ENCODE assay signal across 27 mouse cellular contexts in genomic region chr9:30916266-30916968, GRCm38 (mm10). TPM values are rescaled to one million over a fixed set of nuclear protein-coding genes. Genes with fewer than 3 reads are reported as not detected.
DNase-seq lines count a peak whose midpoint lies in the region; ATAC-seq and TF ChIP-seq lines count a peak whose summit lies in the region.
"Had no signal": no experiment of that assay in that cellular context is flagged by ENCODE, and none has a peak within 500 bp of the region (broad histone marks: within the 10 kb centered on the region; RNA-seq: fewer than 3 reads in every experiment).

No protein-coding gene starts in this region.

- H3K4me3 ChIP-seq in kidney, adult 2 months (ENCODE audit: insufficient read depth, low read depth, low read length), result no peak overlapping the region
- H3K4me3 ChIP-seq in neural tube, embryonic 13.5 days, result no peak overlapping the region
- H3K4me3 ChIP-seq in neural tube, embryonic 15.5 days (replicated peaks), result no peak overlapping the region
- no peak overlapping the region for H3K4me3 ChIP-seq in heart, embryonic 10.5 days
- H3K4me3 ChIP-seq: embryonic facial prominence, embryonic 13.5 days; forebrain, embryonic 15.5 days; hindbrain, embryonic 15.5 days; liver, embryonic 13.5 days; midbrain, embryonic 12.5 days had no signal

- TF ChIP-seq POLR2A in kidney, adult 2 months (IDR thresholded peaks at IDR 0.05; ENCODE audit: low read depth, low read length), result no peak

- H3K36me3 ChIP-seq in kidney, adult 2 months (ENCODE audit: control insufficient read depth, insufficient read depth, low read length), result no peaks in the 10 kb centered on the region
- no peaks in the 10 kb centered on the region for H3K36me3 ChIP-seq in neural tube, embryonic 13.5 days
- no peaks in the 10 kb centered on the region for H3K36me3 ChIP-seq in neural tube, embryonic 15.5 days
- H3K36me3 ChIP-seq in heart, embryonic 10.5 days, result peaks cover 3% of the 10 kb centered on the region; the same call in 1 of the 2 replicates
- H3K36me3 ChIP-seq: forebrain, embryonic 15.5 days; hindbrain, embryonic 15.5 days; liver, embryonic 13.5 days; midbrain, embryonic 12.5 days had no signal

- no peak overlapping the region for H3K9ac ChIP-seq in neural tube, embryonic 13.5 days
- H3K9ac ChIP-seq in neural tube, embryonic 15.5 days (replicated peaks), result no peak overlapping the region
- H3K9ac ChIP-seq: embryonic facial prominence, embryonic 13.5 days; forebrain, embryonic 15.5 days; hindbrain, embryonic 15.5 days; liver, embryonic 13.5 days; midbrain, embryonic 12.5 days had no signal

- ATAC-seq in neural tube, embryonic 13.5 days (ENCODE audit: low read depth), result no peak
- no peak for ATAC-seq in neural tube, embryonic 15.5 days (ENCODE audit: low FRiP score)
- no peak for ATAC-seq in erythroblast, adult 5-6 weeks (replicated peaks; ENCODE audit: low FRiP score, poor library complexity, severe bottlenecking)
- ATAC-seq: forebrain, embryonic 15.5 days had no signal

- H3K4me2 ChIP-seq in neural tube, embryonic 13.5 days, result peak overlapping the region; percentile 1; the same call in 1 of the 2 replicates
- no peak overlapping the region for H3K4me2 ChIP-seq in neural tube, embryonic 15.5 days
- H3K4me2 ChIP-seq: forebrain, embryonic 15.5 days; heart, embryonic 11.5 days; hindbrain, embryonic 15.5 days; liver, embryonic 13.5 days; midbrain, embryonic 12.5 days had no signal

- H3K27ac ChIP-seq in kidney, adult 2 months (ENCODE audit: insufficient read depth, low read depth, low read length), result no peak overlapping the region
- H3K27ac ChIP-seq in neural tube, embryonic 13.5 days (replicated peaks), result no peak overlapping the region
- no peak overlapping the region for H3K27ac ChIP-seq in neural tube, embryonic 15.5 days (replicated peaks)
- H3K27ac ChIP-seq in heart, embryonic 10.5 days, result no peak overlapping the region
- H3K27ac ChIP-seq: embryonic facial prominence, embryonic 13.5 days; forebrain, embryonic 15.5 days; hindbrain, embryonic 15.5 days; liver, embryonic 13.5 days; midbrain, embryonic 12.5 days had no signal

- 66% methylated on average over 6 of the region's 6 CpGs for WGBS in kidney, adult 2 months
- 88% methylated on average over 6 of the region's 6 CpGs for WGBS in neural tube, embryonic 13.5 days
- WGBS in neural tube, embryonic 15.5 days, result 89% methylated on average over 6 of the region's 6 CpGs
- 75% methylated on average over 6 of the region's 6 CpGs for WGBS in heart, embryonic 10.5 days

- peaks cover 26% of the 10 kb centered on the region for H3K4me1 ChIP-seq in kidney, adult 2 months (ENCODE audit: control insufficient read depth, insufficient read depth, low read length)
- peaks cover 13% of the 10 kb centered on the region for H3K4me1 ChIP-seq in neural tube, embryonic 13.5 days (replicated peaks)
- peaks cover 31% of the 10 kb centered on the region for H3K4me1 ChIP-seq in neural tube, embryonic 15.5 days
- peaks cover 33% of the 10 kb centered on the region for H3K4me1 ChIP-seq in heart, embryonic 10.5 days

- no peaks in the 10 kb centered on the region for H3K27me3 ChIP-seq in kidney, adult 2 months (replicated peaks; ENCODE audit: control insufficient read depth, insufficient read depth, low read length)
- H3K27me3 ChIP-seq in neural tube, embryonic 13.5 days, result peaks cover 14% of the 10 kb centered on the region
- peaks cover 13% of the 10 kb centered on the region for H3K27me3 ChIP-seq in neural tube, embryonic 15.5 days (replicated peaks)
- peaks cover 35% of the 10 kb centered on the region for H3K27me3 ChIP-seq in heart, embryonic 10.5 days (ENCODE audit: insufficient read depth, poor library complexity, severe bottlenecking)

- no peak for TF ChIP-seq CTCF in kidney, adult 2 months (conservative IDR thresholded peaks at IDR 0.05; ENCODE audit: insufficient read depth, insufficient read length, low read depth, low read length)

- no peaks in the 10 kb centered on the region for H3K9me3 ChIP-seq in neural tube, embryonic 13.5 days
- no peaks in the 10 kb centered on the region for H3K9me3 ChIP-seq in neural tube, embryonic 15.5 days (replicated peaks)
- no peaks in the 10 kb centered on the region for H3K9me3 ChIP-seq in heart, embryonic 10.5 days
- H3K9me3 ChIP-seq: embryonic facial prominence, embryonic 13.5 days; forebrain, embryonic 15.5 days; hindbrain, embryonic 15.5 days; liver, embryonic 13.5 days; midbrain, embryonic 12.5 days had no signal

- peak; percentile 60 for DNase-seq in kidney, adult 2 months
- DNase-seq in kidney, adult 18-20 months, result no peak
- DNase-seq in kidney, postnatal 14 days, result peak; percentile 53
- no peak for DNase-seq in heart, embryonic 10.5 days (ENCODE audit: low spot score)
- DNase-seq: adrenal gland, postnatal 10 days; cerebellum, adult 18-20 months; cerebellum, postnatal 14 days; left cerebral cortex, postnatal 4 days; liver, embryonic 13.5 days; lung, adult 2 months; lung, postnatal 14 days; right cerebral cortex, postnatal 25 days; spleen, adult 18-20 months; thymus, postnatal 25 days had no signal

RNA-seq across cellular contexts. Expression of gene Adamts15, which starts 5.8 kb away (rescaled TPM):
- polyA plus RNA-seq in kidney, adult 2 months (2012; rRNA removed), result 6.2 and 7.3 TPM in 2 replicates
- polyA plus RNA-seq in neural tube, embryonic 13.5 days (2015; fragmentation: Nextera tagmentation; extraction: Ambion mirVana), result 7.8 and 8.8 TPM in 2 replicates
- 5.8 and 7.0 TPM in 2 replicates for polyA plus RNA-seq in neural tube, embryonic 15.5 days (2015; fragmentation: Nextera tagmentation; extraction: Ambion mirVana)
- 0.21 TPM in 1 of 2 replicates, not detected in the other for total RNA-seq in erythroblast, adult 5-6 weeks (2015; ENCODE audit: low replicate concordance)
- not detected in 2 replicates for total RNA-seq in erythroblast, adult 5-6 weeks (2017; ENCODE audit: low replicate concordance)
- polyA plus RNA-seq in heart, embryonic 10.5 days (2016; fragmentation: Nextera tagmentation; extraction: Ambion mirVana), result 6.4 and 7.9 TPM in 2 replicates
- total RNA-seq: MEL; monocyte, adult 5-6 weeks had no signal
- polyA plus RNA-seq: C2C12 had no signal

RNA-seq across cellular contexts. Expression of gene Adamts8, which starts 25.9 kb away (rescaled TPM):
- 0.83 and 1.7 TPM in 2 replicates for polyA plus RNA-seq in kidney, adult 2 months (2012; rRNA removed)
- 1.0 and 1.5 TPM in 2 replicates for polyA plus RNA-seq in neural tube, embryonic 13.5 days (2015; fragmentation: Nextera tagmentation; extraction: Ambion mirVana)
- 2.6 and 3.1 TPM in 2 replicates for polyA plus RNA-seq in neural tube, embryonic 15.5 days (2015; fragmentation: Nextera tagmentation; extraction: Ambion mirVana)
- not detected in 2 replicates for total RNA-seq in erythroblast, adult 5-6 weeks (2015; ENCODE audit: low replicate concordance)
- not detected in 2 replicates for total RNA-seq in erythroblast, adult 5-6 weeks (2017; ENCODE audit: low replicate concordance)
- 1.3 and 2.7 TPM in 2 replicates for polyA plus RNA-seq in heart, embryonic 10.5 days (2016; fragmentation: Nextera tagmentation; extraction: Ambion mirVana)
- total RNA-seq: hematopoietic stem cell, adult 5-6 weeks; megakaryocyte progenitor cell, adult 5-6 weeks; MEL; monocyte, adult 5-6 weeks had no signal
- polyA plus RNA-seq: C2C12 had no signal

Comparison
In these comparisons a context has a peak if more than half of its experiments do, and no peak if none do; other contexts are left out.
1. DNase-seq: peak in kidney, adult 2 months (single experiment) and kidney, postnatal 14 days (single experiment); none in kidney, adult 18-20 months (single experiment) and heart, embryonic 10.5 days (single experiment).